Mouse (Mus musculus) thymus, adult 2 months (tissue): ENCODE measurements at regions not wholly inside any gene's neighbourhood (a gene's known extent, or its start where the extent isn't known, plus 50 kb on each side); places are given as distances from the start of the nearest gene placed in this dataset.

Experiments used
- CTCF ChIP-seq: fragments of 200-500 bp; IDR thresholded peaks from 2 replicates; pipeline ENCODE4 v1.5.1; 2012; ENCODE audit warnings: mild to moderate bottlenecking, control low read depth, low read length, moderate library complexity, borderline replicate concordance; ENCODE audit not compliant: control insufficient read depth, poor library complexity, insufficient read depth; ENCODE audit errors: extremely low read depth
- POLR2A ChIP-seq: fragments of 200-500 bp; IDR thresholded peaks from 2 replicates; pipeline ENCODE4 v1.6.1; 2012; ENCODE audit warnings: mild to moderate bottlenecking, low read length, control low read depth, moderate library complexity; ENCODE audit not compliant: control insufficient read depth, poor library complexity, insufficient read depth; ENCODE audit errors: extremely low read depth

DNA sequence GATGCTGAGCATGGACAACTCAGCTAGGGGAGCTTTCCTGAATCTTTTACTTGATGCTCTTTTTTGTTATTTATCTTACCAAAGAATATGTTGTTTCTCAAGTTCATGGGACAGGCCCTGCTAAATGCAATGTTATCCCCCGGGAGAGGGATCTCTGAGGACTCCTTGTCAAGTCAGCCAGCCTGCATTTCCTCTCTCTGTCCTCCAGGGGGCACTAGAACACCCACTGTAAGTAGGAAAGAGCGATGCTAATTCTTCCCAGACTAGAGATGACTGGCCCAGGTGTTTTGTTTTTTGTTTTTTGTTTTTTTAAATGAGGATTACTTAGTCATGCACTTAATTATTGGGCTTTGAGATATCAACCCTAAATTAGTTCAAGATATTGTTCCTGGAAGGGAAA lies 386.8 kb upstream of the Prkcq start:
- TF ChIP-seq CTCF = no peak
- no peak for TF ChIP-seq POLR2A
